13 mouse cellular contexts compared by ENCODE assay signal in genomic region chr1:37504716-37505347, GRCm38 (mm10). TPM values are rescaled to one million over a fixed set of nuclear protein-coding genes. Genes with fewer than 3 reads are reported as not detected.
DNase-seq lines count a peak whose midpoint lies in the region; ATAC-seq and TF ChIP-seq lines count a peak whose summit lies in the region.
"Had no signal": no experiment of that assay in that cellular context is flagged by ENCODE, and none has a peak within 500 bp of the region (broad histone marks: within the 10 kb centered on the region; RNA-seq: fewer than 3 reads in every experiment).

No protein-coding gene starts in this region.

- H3K4me2 ChIP-seq in limb, embryonic 12.5 days, result no peak overlapping the region
- H3K4me2 ChIP-seq in hindbrain, embryonic 11.5 days (replicated peaks; ENCODE audit: low read depth, low read length), result no peak overlapping the region
- H3K4me2 ChIP-seq: liver, embryonic 12.5 days; neural tube, embryonic 12.5 days had no signal

- no peak overlapping the region for H3K27ac ChIP-seq in heart, embryonic 10.5 days
- H3K27ac ChIP-seq in brown adipose tissue, adult 24 weeks (replicated peaks; ENCODE audit: low read depth, low read length), result peak overlapping the region; percentile 83
- no peak overlapping the region for H3K27ac ChIP-seq in kidney, adult 2 months (ENCODE audit: insufficient read depth, low read depth, low read length)
- peak overlapping the region; percentile 53; the same call in 1 of the 2 replicates for H3K27ac ChIP-seq in limb, embryonic 12.5 days
- no peak overlapping the region for H3K27ac ChIP-seq in hindbrain, embryonic 11.5 days (ENCODE audit: low read depth, low read length)
- H3K27ac ChIP-seq: layer of hippocampus, adult 2 months; liver, embryonic 12.5 days; midbrain, embryonic 10.5 days; neural tube, embryonic 12.5 days had no signal

- DNase-seq in heart, adult 11 months, result peak; percentile 96
- no peak for DNase-seq in heart, embryonic 10.5 days (ENCODE audit: low spot score)
- peak; percentile 64 for DNase-seq in kidney, adult 2 months
- no peak for DNase-seq in yolk sac, embryonic 10.5 days (ENCODE audit: low spot score)
- DNase-seq in cerebellum, adult 9-11 months, result no peak
- DNase-seq in hindbrain, embryonic 11.5 days (ENCODE audit: low spot score), result no peak

- no peaks in the 10 kb centered on the region for H3K36me3 ChIP-seq in heart, embryonic 10.5 days
- no peaks in the 10 kb centered on the region for H3K36me3 ChIP-seq in kidney, adult 2 months (ENCODE audit: control insufficient read depth, insufficient read depth, low read length)
- no peaks in the 10 kb centered on the region for H3K36me3 ChIP-seq in limb, embryonic 12.5 days
- H3K36me3 ChIP-seq in hindbrain, embryonic 11.5 days (ENCODE audit: control insufficient read depth, insufficient read depth, low read length), result no peaks in the 10 kb centered on the region
- H3K36me3 ChIP-seq: liver, embryonic 12.5 days; midbrain, embryonic 10.5 days; neural tube, embryonic 12.5 days had no signal

- TF ChIP-seq CTCF in kidney, adult 2 months (conservative IDR thresholded peaks at IDR 0.05; ENCODE audit: insufficient read depth, insufficient read length, low read depth, low read length), result no peak

- ATAC-seq in limb, embryonic 12.5 days (ENCODE audit: insufficient number of reproducible peaks, insufficient read depth, low FRiP score, low TSS enrichment, low read depth), result no peak
- ATAC-seq in hindbrain, embryonic 11.5 days (ENCODE audit: low FRiP score), result no peak
- ATAC-seq: liver, embryonic 12.5 days had no signal

- no peaks in the 10 kb centered on the region for H3K4me1 ChIP-seq in heart, embryonic 10.5 days
- peaks cover 34% of the 10 kb centered on the region for H3K4me1 ChIP-seq in brown adipose tissue, adult 24 weeks (ENCODE audit: control insufficient read depth, insufficient read depth, insufficient read length, low read length)
- H3K4me1 ChIP-seq in kidney, adult 2 months (ENCODE audit: control insufficient read depth, insufficient read depth, low read length), result 0 out of 2 replicates have a peak, but pooled peaks cover 3% of the 10 kb centered on the region
- peaks cover 24% of the 10 kb centered on the region; the same call in 1 of the 2 replicates for H3K4me1 ChIP-seq in limb, embryonic 12.5 days (replicated peaks)
- no peaks in the 10 kb centered on the region for H3K4me1 ChIP-seq in hindbrain, embryonic 11.5 days (replicated peaks; ENCODE audit: control insufficient read depth, insufficient read depth, low read length)
- H3K4me1 ChIP-seq: neural tube, embryonic 12.5 days had no signal

- no peak overlapping the region for H3K9ac ChIP-seq in limb, embryonic 12.5 days (replicated peaks)
- H3K9ac ChIP-seq in hindbrain, embryonic 11.5 days (ENCODE audit: low read depth, low read length), result no peak overlapping the region
- H3K9ac ChIP-seq: liver, embryonic 12.5 days; neural tube, embryonic 12.5 days had no signal

- 0 out of 2 replicates have a peak, but pooled peaks cover 2% of the 10 kb centered on the region for H3K9me3 ChIP-seq in heart, embryonic 10.5 days
- H3K9me3 ChIP-seq in limb, embryonic 12.5 days, result peaks cover 13% of the 10 kb centered on the region
- no peaks in the 10 kb centered on the region for H3K9me3 ChIP-seq in hindbrain, embryonic 11.5 days (ENCODE audit: control insufficient read depth, low read length)

- no peak for TF ChIP-seq POLR2A in kidney, adult 2 months (IDR thresholded peaks at IDR 0.05; ENCODE audit: low read depth, low read length)

- H3K4me3 ChIP-seq in heart, embryonic 10.5 days, result no peak overlapping the region
- H3K4me3 ChIP-seq in brown adipose tissue, adult 24 weeks (ENCODE audit: insufficient read depth, low read depth, low read length), result no peak overlapping the region
- H3K4me3 ChIP-seq in kidney, adult 2 months (ENCODE audit: insufficient read depth, low read depth, low read length), result no peak overlapping the region
- H3K4me3 ChIP-seq in limb, embryonic 12.5 days (replicated peaks), result no peak overlapping the region
- H3K4me3 ChIP-seq in hindbrain, embryonic 11.5 days (ENCODE audit: low read depth, low read length), result no peak overlapping the region
- H3K4me3 ChIP-seq: erythroblast, embryonic 14.5 days; layer of hippocampus, adult 2 months; liver, embryonic 12.5 days; midbrain, embryonic 10.5 days; neural tube, embryonic 12.5 days had no signal

- no peaks in the 10 kb centered on the region for H3K27me3 ChIP-seq in heart, embryonic 10.5 days (ENCODE audit: insufficient read depth, poor library complexity, severe bottlenecking)
- no peaks in the 10 kb centered on the region for H3K27me3 ChIP-seq in kidney, adult 2 months (replicated peaks; ENCODE audit: control insufficient read depth, insufficient read depth, low read length)
- no peaks in the 10 kb centered on the region for H3K27me3 ChIP-seq in limb, embryonic 12.5 days
- peaks cover 27% of the 10 kb centered on the region for H3K27me3 ChIP-seq in hindbrain, embryonic 11.5 days (ENCODE audit: control insufficient read depth, insufficient read depth, low read length)
- H3K27me3 ChIP-seq: liver, embryonic 12.5 days had no signal

- WGBS in heart, embryonic 10.5 days, result 73% methylated on average over 10 of the region's 10 CpGs
- WGBS in kidney, adult 2 months, result 49% methylated on average over 10 of the region's 10 CpGs
- WGBS in limb, embryonic 12.5 days, result 46% methylated on average over 10 of the region's 10 CpGs
- 73% methylated on average over 10 of the region's 10 CpGs for WGBS in hindbrain, embryonic 11.5 days

RNA-seq across cellular contexts. Expression of gene Mgat4a, which starts 36.0 kb away (rescaled TPM):
- polyA plus RNA-seq in heart, embryonic 10.5 days (2016; fragmentation: Nextera tagmentation; extraction: Ambion mirVana), result 1.3 and 3.2 TPM in 2 replicates
- polyA plus RNA-seq in brown adipose tissue, adult 24 weeks (2012; ENCODE audit: insufficient read depth, insufficient read length, missing spikeins), result 2.2 and 2.4 TPM in 2 replicates
- polyA plus RNA-seq in kidney, adult 2 months (2012; rRNA removed), result 12.8 and 12.9 TPM in 2 replicates
- 3.7 and 4.7 TPM in 2 replicates for polyA plus RNA-seq in limb, embryonic 12.5 days (2016; fragmentation: Nextera tagmentation; extraction: Ambion mirVana)
- polyA plus RNA-seq in hindbrain, embryonic 11.5 days (2014; fragmentation: Nextera tagmentation; extraction: Ambion mirVana), result 4.4 and 8.7 TPM in 2 replicates

Comparison
In these comparisons a context has a peak if more than half of its experiments do, and no peak if none do; other contexts are left out.
1. DNase-seq: peak in heart, adult 11 months (single experiment) and kidney, adult 2 months (single experiment); none in heart, embryonic 10.5 days (single experiment), yolk sac, embryonic 10.5 days (single experiment), cerebellum, adult 9-11 months (single experiment) and hindbrain, embryonic 11.5 days (single experiment).
2. H3K27ac ChIP-seq: peak in brown adipose tissue, adult 24 weeks (single experiment) and limb, embryonic 12.5 days (single experiment); none in heart, embryonic 10.5 days (single experiment), kidney, adult 2 months (single experiment) and hindbrain, embryonic 11.5 days (single experiment).